Mouse (Mus musculus) C2C12 (cell line): ENCODE results near the gene Cntrl. TPM values are rescaled to one million over a fixed set of nuclear protein-coding genes. Genes with fewer than 3 reads are reported as not detected.

ENCODE experiments used
- H3K27me3 ChIP-seq: one replicate; pipeline ENCODE4 v1.6.1; 2011; ENCODE audit not compliant: control insufficient read depth, insufficient read depth, insufficient read length
- H3K36me3 ChIP-seq: one replicate; pipeline ENCODE4 v1.6.1; 2011; ENCODE audit not compliant: control insufficient read depth, insufficient read depth
- H3K4me3 ChIP-seq: one replicate; pipeline ENCODE4 v1.5.1; 2011; ENCODE audit warnings: mild to moderate bottlenecking, control low read depth; ENCODE audit not compliant: poor library complexity, insufficient read depth, severe bottlenecking
- H3K79me2 ChIP-seq: one replicate; pipeline ENCODE4 v1.6.1; 2011; ENCODE audit not compliant: control insufficient read depth, insufficient read depth
- H3K79me3 ChIP-seq: one replicate; pipeline ENCODE4 v1.6.1; 2011; ENCODE audit warnings: low read depth, control low read depth
- H3ac ChIP-seq: one replicate; pipeline ENCODE3; 2011; ENCODE audit warnings: low read depth; ENCODE audit not compliant: control insufficient read depth, insufficient read length
- CEBPB ChIP-seq: IDR thresholded peaks from one replicate; pipeline ENCODE4 v1.6.1; 2011; ENCODE audit warnings: low read depth, mild to moderate bottlenecking, control low read depth, moderate library complexity
- CTCF ChIP-seq: IDR thresholded peaks from one replicate; pipeline ENCODE4 v1.5.1; 2011; ENCODE audit not compliant: control insufficient read depth, insufficient read depth, insufficient read length
- FOSL1 ChIP-seq: IDR thresholded peaks from one replicate; pipeline ENCODE4 v1.8.0; 2011; ENCODE audit warnings: mild to moderate bottlenecking, low read length; ENCODE audit not compliant: poor library complexity, insufficient read depth, severe bottlenecking
- MAX ChIP-seq: IDR thresholded peaks from one replicate; pipeline ENCODE4 v1.6.1; 2011; ENCODE audit warnings: mild to moderate bottlenecking, control low read depth
- MYOD1 ChIP-seq: IDR thresholded peaks from one replicate; pipeline ENCODE4 v1.6.1; 2011; ENCODE audit warnings: low read depth; ENCODE audit not compliant: control insufficient read depth, insufficient read length
- MYOG ChIP-seq: IDR thresholded peaks from one replicate; pipeline ENCODE4 v1.6.1; 2011; ENCODE audit not compliant: control insufficient read depth, insufficient read length; ENCODE audit errors: extremely low read depth
- USF1 ChIP-seq: IDR thresholded peaks from one replicate; pipeline ENCODE4 v1.6.1; 2011; ENCODE audit warnings: low read depth, mild to moderate bottlenecking, control low read depth, moderate library complexity
- long read RNA-seq, 2 experiments: library from polyadenylated mRNA; unstranded; transcript quantifications; one replicate each; pipeline ENCODE4 v2.0.0; 2019 to 2020
- polyA plus RNA-seq: library from polyadenylated mRNA; unstranded; fragments of >200 nt; fragmentation: generic; extraction: Trizol; gene quantifications from one replicate; pipeline ENCODE4 v1.2.1, GENCODE M21; 2012; ENCODE audit warnings: missing spikeins

Cntrl gene
- 4.0 TPM for polyA plus RNA-seq
- long read RNA-seq, experiment 1, partial matches to known transcripts = 5 of 6 reads
- long read RNA-seq, experiment 1, other reads (novel, unspliced or antisense) = 1 of 6 reads
- long read RNA-seq, experiment 2, partial matches to known transcripts = 27 of 47 reads
- long read RNA-seq, experiment 2, other reads (novel, unspliced or antisense) = 18 of 47 reads

GRCm38 (mm10) chr2:35109141-35109923, at the start of gene Cntrl:
TSS of gene Cntrl (plus strand) at chr2:35109492.
- H3K4me3 ChIP-seq = peak within 1 kb of the TSS; percentile 63
- no peaks in the 10 kb centered on the region for H3K79me3 ChIP-seq
- peaks cover 13% of the 10 kb centered on the region for H3K79me2 ChIP-seq
- H3ac ChIP-seq = peak within 1 kb of the TSS; percentile 89
- peaks cover 3% of the 10 kb centered on the region for H3K36me3 ChIP-seq
- H3K27me3 ChIP-seq = no peaks in the 10 kb centered on the region
- peak; percentile 72 for TF ChIP-seq MAX
- TF ChIP-seq CEBPB = no peak
- TF ChIP-seq USF1 = no peak
- no peak for TF ChIP-seq CTCF

DNA sequence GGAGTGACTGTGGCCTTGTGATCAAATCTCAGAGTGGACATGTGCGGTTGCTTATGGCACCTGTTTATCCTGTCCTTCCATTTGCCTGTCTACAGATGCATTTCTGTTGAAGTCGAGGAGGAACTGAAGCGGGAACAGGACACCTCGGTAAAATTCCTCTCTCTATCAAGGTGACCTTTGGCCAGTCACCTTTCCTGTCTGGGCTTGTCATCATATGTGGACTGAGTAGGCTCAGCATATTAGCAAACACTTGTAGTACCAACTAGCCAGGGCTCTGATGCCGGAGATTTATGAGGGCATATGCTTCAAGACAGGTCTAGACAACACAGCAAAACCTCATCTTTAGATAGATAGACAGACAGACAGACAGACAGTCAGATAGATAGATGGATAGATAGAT, 49.0 kb upstream of the Cntrl start:
- Histone ChIP-seq H3K36me3 (no peaks in the 10 kb centered on the region), H3K4me3 (no peak overlapping the region), H3K79me2 (no peaks in the 10 kb centered on the region), H3ac (no peak overlapping the region), H3K79me3 (no peaks in the 10 kb centered on the region), H3K27me3 (peaks cover 8% of the 10 kb centered on the region)
- no peak for TF ChIP-seq FOSL1
- no peak for TF ChIP-seq MYOD1
- no peak for TF ChIP-seq MYOG
- TF ChIP-seq USF1 = no peak

- H3ac ChIP-seq = no peak overlapping the region
- TF ChIP-seq FOSL1 = no peak
- TF ChIP-seq MAX = no peak
- TF ChIP-seq MYOD1 = no peak
- no peak for TF ChIP-seq CTCF
- no peak for TF ChIP-seq CEBPB
- no peak for TF ChIP-seq USF1
- TF ChIP-seq MYOG = no peak
- no peaks in the 10 kb centered on the region for H3K79me2 ChIP-seq
- peaks cover 8% of the 10 kb centered on the region for H3K27me3 ChIP-seq
- no peak overlapping the region for H3K4me3 ChIP-seq
- H3K79me3 ChIP-seq = no peaks in the 10 kb centered on the region
- no peaks in the 10 kb centered on the region for H3K36me3 ChIP-seq
Observed at GRCm38 (mm10) chr2:35060897-35061296, 48.4 kb upstream of the Cntrl start.

DNA sequence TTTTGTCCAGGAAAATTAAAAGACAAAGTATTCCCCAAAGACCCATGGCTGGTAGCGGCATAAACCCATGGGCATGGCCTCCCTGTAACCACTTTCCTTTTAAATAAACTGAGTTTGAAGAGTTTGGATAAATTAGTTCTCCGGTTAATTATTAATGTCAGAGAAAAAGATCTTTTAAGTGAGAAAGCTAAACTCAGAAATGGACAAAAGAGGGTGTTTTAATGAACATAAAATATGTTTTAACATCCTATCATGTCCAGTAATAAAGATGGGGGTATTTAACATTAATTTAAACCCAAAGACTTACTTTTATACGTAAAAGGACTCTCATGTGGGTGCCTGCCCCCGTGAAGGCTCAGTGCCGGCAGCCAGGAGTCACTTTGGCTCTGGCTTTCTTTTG, 48.0 kb upstream of the Cntrl start, which contains the start of gene Hc:
Hc (minus strand) TSS at position 101 of the 400 bp plus-strand sequence.
- Histone ChIP-seq H3K4me3 (no peak within 1 kb of the TSS), H3ac (no peak within 1 kb of the TSS), H3K27me3 (peaks cover 8% of the 10 kb centered on the region), H3K79me2 (no peaks in the 10 kb centered on the region), H3K36me3 (no peaks in the 10 kb centered on the region), H3K79me3 (no peaks in the 10 kb centered on the region)
- TF ChIP-seq MAX = no peak
- TF ChIP-seq MYOG = no peak
- no peak for TF ChIP-seq CTCF
- no peak for TF ChIP-seq MYOD1
- no peak for TF ChIP-seq USF1
- no peak for TF ChIP-seq CEBPB
- no peak for TF ChIP-seq FOSL1

DNA sequence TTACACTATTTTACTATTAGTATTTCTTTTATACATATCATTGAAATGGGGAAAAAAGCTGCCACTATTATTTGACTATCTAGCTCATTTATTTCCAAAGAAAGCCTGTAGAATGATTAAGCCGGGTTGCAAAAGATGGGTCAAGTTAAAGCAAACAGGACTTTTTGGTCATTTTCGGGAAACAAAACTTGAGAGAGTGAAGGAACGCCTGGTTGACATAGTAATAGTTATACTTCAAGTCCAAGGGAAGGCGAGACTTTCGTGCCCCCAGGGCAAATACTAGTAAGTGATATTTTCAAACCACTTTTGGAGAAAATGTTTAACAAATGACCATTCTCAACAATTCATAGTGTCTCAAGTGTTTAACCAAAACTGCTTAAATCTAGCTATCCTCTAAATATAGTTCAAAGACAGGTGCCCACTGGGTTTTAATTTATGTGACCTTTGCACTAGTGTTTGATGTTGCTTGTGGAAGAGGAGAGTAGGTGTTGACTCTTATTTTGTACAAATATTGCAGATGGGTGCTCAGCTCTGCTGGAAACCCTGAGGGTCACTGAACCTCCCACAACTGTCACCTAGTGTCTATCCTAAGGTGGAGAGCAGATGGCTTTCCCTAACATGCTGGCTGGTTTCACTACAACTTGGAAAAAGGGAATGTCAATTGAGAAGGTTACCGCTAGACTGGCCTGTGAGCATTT, 45.8 kb upstream of the Cntrl start:
- H3ac ChIP-seq = no peak overlapping the region
- no peaks in the 10 kb centered on the region for H3K79me3 ChIP-seq
- H3K79me2 ChIP-seq = no peaks in the 10 kb centered on the region
- no peak for TF ChIP-seq MYOG
- TF ChIP-seq FOSL1 = no peak
- TF ChIP-seq CTCF = no peak
- TF ChIP-seq MYOD1 = no peak
- TF ChIP-seq CEBPB = no peak
- TF ChIP-seq MAX = no peak
- TF ChIP-seq USF1 = no peak
- no peaks in the 10 kb centered on the region for H3K36me3 ChIP-seq
- H3K4me3 ChIP-seq = no peak overlapping the region
- H3K27me3 ChIP-seq = peaks cover 8% of the 10 kb centered on the region
